Mouse (Mus musculus) forebrain, embryonic 10.5 days (tissue): Measurements from ENCODE around the gene Faf1. TPM values are rescaled to one million over a fixed set of nuclear protein-coding genes. Genes with fewer than 3 reads are reported as not detected.

Experiments used
- DNase-seq: peaks from one replicate; pipeline ENCODE4 v3.0.0-alpha.2; 2017; ENCODE audit warnings: low spot score; ENCODE audit errors: extremely low spot score
- H3K27ac ChIP-seq: fragments of 300-500 bp; sonication (generic); 2 replicates; pipeline ENCODE4 v1.5.1; 2016; ENCODE audit warnings: mild to moderate bottlenecking
- H3K27me3 ChIP-seq: fragments of 300-500 bp; sonication (generic); 2 replicates; pipeline ENCODE4 v1.6.1; 2016; ENCODE audit warnings: mild to moderate bottlenecking; ENCODE audit not compliant: poor library complexity, severe bottlenecking
- H3K36me3 ChIP-seq: fragments of 300-500 bp; sonication (generic); replicated peaks from 2 replicates; pipeline ENCODE4 v1.6.1; 2016; ENCODE audit warnings: mild to moderate bottlenecking, moderate library complexity
- H3K4me1 ChIP-seq: fragments of 300-500 bp; sonication (generic); 2 replicates; pipeline ENCODE4 v1.6.1; 2016
- H3K4me3 ChIP-seq: fragments of 300-500 bp; sonication (generic); 2 replicates; pipeline ENCODE4 v1.5.1; 2016; ENCODE audit warnings: mild to moderate bottlenecking, moderate library complexity
- H3K9me3 ChIP-seq: fragments of 300-500 bp; sonication (generic); 2 replicates; pipeline ENCODE4 v1.6.1; 2016; ENCODE audit warnings: mild to moderate bottlenecking, moderate library complexity
- WGBS: fragments of 180-500 bp; shearing (Covaris S2); methylation state at CpG from one replicate; pipeline ENCODE4 v1.1.7; 2016; 5-methylcytosine and 5-hydroxymethylcytosine counted together
- polyA plus RNA-seq: library from polyadenylated mRNA; unstranded; fragments of >200 nt; fragmentation: Nextera tagmentation; extraction: Ambion mirVana; gene quantifications from 2 replicates; pipeline ENCODE4 v1.2.1, GENCODE M21; 2016

Faf1 gene
- polyA plus RNA-seq, 1 experiment from 2014 or later, result 28.3 TPM

DNA sequence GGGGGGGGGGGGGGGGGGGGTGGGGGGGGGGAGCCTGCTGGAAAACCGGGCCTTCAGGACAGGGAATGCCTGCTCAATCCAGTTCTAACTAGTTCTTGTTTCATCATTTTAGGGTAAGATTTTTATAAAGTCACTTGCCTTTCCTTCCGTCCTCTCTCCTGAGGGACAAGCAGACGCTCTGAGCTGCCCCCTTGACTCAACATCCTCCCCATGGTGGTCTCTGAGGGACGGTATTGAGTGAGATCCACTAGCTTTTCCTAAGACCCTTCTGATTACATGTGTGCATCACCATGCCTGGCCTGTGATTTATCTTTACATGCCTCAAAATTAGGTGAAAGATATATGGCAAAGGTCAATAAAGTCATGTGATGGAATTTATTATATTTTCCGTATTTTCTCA is 312.0 kb downstream of the Faf1 start:
- H3K27ac ChIP-seq, result peak overlapping the region; percentile 98; the same call in 1 of the 2 replicates
- WGBS, result 12% methylated on average over 4 of the region's 5 CpGs
- H3K4me3 ChIP-seq, result peak overlapping the region; percentile 22; the same call in 1 of the 2 replicates
- peak; percentile 14 for DNase-seq
- peaks cover 7% of the 10 kb centered on the region; the same call in 1 of the 2 replicates for H3K36me3 ChIP-seq
- H3K27me3 ChIP-seq, result peaks cover 98% of the 10 kb centered on the region
- peaks cover 54% of the 10 kb centered on the region for H3K4me1 ChIP-seq
- no peaks in the 10 kb centered on the region for H3K9me3 ChIP-seq

DNA sequence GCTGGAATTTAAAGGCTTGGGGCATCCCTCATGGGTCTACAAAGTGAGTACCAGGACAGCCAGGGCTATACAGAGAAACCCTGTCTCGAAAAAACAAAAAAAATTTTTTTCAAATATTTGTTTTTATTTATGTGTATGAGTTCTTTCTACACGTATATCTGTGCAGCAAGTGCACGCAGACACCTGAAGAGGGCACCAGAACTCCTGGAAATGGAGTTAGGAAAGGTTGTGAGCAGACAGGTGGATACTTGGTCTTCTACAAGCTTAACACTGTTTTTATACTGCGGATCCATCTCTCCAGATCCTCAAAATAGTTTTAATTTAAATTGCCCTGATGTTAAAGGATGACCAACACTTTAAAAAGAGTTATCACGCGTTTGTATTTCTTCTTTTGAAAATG is 312.8 kb downstream of the Faf1 start:
- Histone ChIP-seq H3K27me3 (peaks cover 98% of the 10 kb centered on the region), H3K27ac (no peak overlapping the region), H3K9me3 (no peaks in the 10 kb centered on the region), H3K36me3 (no peaks in the 10 kb centered on the region), H3K4me1 (peaks cover 46% of the 10 kb centered on the region), H3K4me3 (no peak overlapping the region)
- DNase-seq, result peak; percentile 12
- 36% methylated on average over 6 of the region's 6 CpGs for WGBS

- DNase-seq, result no peak
- Histone ChIP-seq H3K4me3 (no peak overlapping the region), H3K4me1 (no peaks in the 10 kb centered on the region), H3K9me3 (no peaks in the 10 kb centered on the region), H3K27me3 (no peaks in the 10 kb centered on the region), H3K27ac (no peak overlapping the region), H3K36me3 (no peaks in the 10 kb centered on the region)
- 93% methylated on average over 1 of the region's 1 CpGs for WGBS
Observed at GRCm38 (mm10) chr4:110006044-110006443, 329.7 kb downstream of the Faf1 start.

Other genes with a start within 250 kb of the Faf1 start
- 20.6 and 21.0 TPM in 2 replicates for gene Rnf11, start 191.9 kb upstream of the Faf1 start, polyA plus RNA-seq
- gene 4930522H14Rik, start 145.3 kb upstream of the Faf1 start, polyA plus RNA-seq, result not detected in 2 replicates
- gene Cdkn2c, start 9.4 kb upstream of the Faf1 start, polyA plus RNA-seq, result 2.8 and 4.2 TPM in 2 replicates